In genomic region chr2:163659431-163659830, GRCm38 (mm10) we compare ENCODE assay signal across 8 mouse cellular contexts. TPM values are rescaled to one million over a fixed set of nuclear protein-coding genes. Genes with fewer than 3 reads are reported as not detected.
A peak's percentile ranks its signal among the peaks of the same experiment; 100 is the strongest.
DNase-seq lines count a peak whose midpoint lies in the region; ATAC-seq and TF ChIP-seq lines count a peak whose summit lies in the region.

No protein-coding gene starts in this region.

- H3K9ac ChIP-seq in lung, postnatal 0 days (replicated peaks; ENCODE audit: low read depth): no peak overlapping the region
- H3K9ac ChIP-seq in embryonic facial prominence, embryonic 12.5 days: no peak overlapping the region; the same call in 1 of the 2 replicates
- H3K9ac ChIP-seq in intestine, embryonic 15.5 days: no peak overlapping the region
- H3K9ac ChIP-seq in neural tube, embryonic 14.5 days (replicated peaks; ENCODE audit: low read depth, low read length): no peak overlapping the region

- no peak for TF ChIP-seq CTCF in lung, postnatal 0 days (IDR thresholded peaks at IDR 0.05)

- DNase-seq in lung, postnatal 0 days (ENCODE audit: low spot score): no peak
- no peak for DNase-seq in lung, adult 18-20 months
- DNase-seq in right cerebral cortex, postnatal 36 days (ENCODE audit: low spot score in 2 of 2): no peak
- DNase-seq in adipocyte (ENCODE audit: low spot score): no peak
- no peak for DNase-seq in gastrocnemius, postnatal 4 days (ENCODE audit: low spot score in 2 of 2)

- H3K27ac ChIP-seq in lung, postnatal 0 days (ENCODE audit: low read length): peak overlapping the region; percentile 78; the same call in 1 of the 2 replicates
- peak overlapping the region; percentile 71 for H3K27ac ChIP-seq in embryonic facial prominence, embryonic 12.5 days
- peak overlapping the region; percentile 46; the same call in 1 of the 2 replicates for H3K27ac ChIP-seq in intestine, embryonic 15.5 days
- no peak overlapping the region for H3K27ac ChIP-seq in neural tube, embryonic 14.5 days (ENCODE audit: low read depth, low read length)

- H3K9me3 ChIP-seq in lung, postnatal 0 days (ENCODE audit: low read length): no peaks in the 10 kb centered on the region
- no peaks in the 10 kb centered on the region for H3K9me3 ChIP-seq in embryonic facial prominence, embryonic 12.5 days
- no peaks in the 10 kb centered on the region for H3K9me3 ChIP-seq in intestine, embryonic 15.5 days
- H3K9me3 ChIP-seq in neural tube, embryonic 14.5 days (ENCODE audit: control insufficient read depth, low read length): no peaks in the 10 kb centered on the region

- 75% methylated on average over 12 of the region's 12 CpGs for WGBS in lung, postnatal 0 days
- 61% methylated on average over 12 of the region's 12 CpGs for WGBS in embryonic facial prominence, embryonic 12.5 days
- 80% methylated on average over 12 of the region's 12 CpGs for WGBS in intestine, embryonic 15.5 days
- 82% methylated on average over 12 of the region's 12 CpGs for WGBS in neural tube, embryonic 14.5 days

- ATAC-seq in lung, postnatal 0 days: no peak
- ATAC-seq in embryonic facial prominence, embryonic 12.5 days (ENCODE audit: insufficient number of reproducible peaks, insufficient read depth, low FRiP score, low TSS enrichment): no peak
- ATAC-seq in intestine, embryonic 15.5 days: no peak
- no peak for ATAC-seq in neural tube, embryonic 14.5 days (ENCODE audit: low read depth)

- peaks cover 2% of the 10 kb centered on the region; the same call in 1 of the 2 replicates for H3K4me1 ChIP-seq in lung, postnatal 0 days (ENCODE audit: insufficient read depth, low read depth, low read length)
- H3K4me1 ChIP-seq in embryonic facial prominence, embryonic 12.5 days: peaks cover 23% of the 10 kb centered on the region
- 0 out of 2 replicates have a peak, but pooled peaks cover 4% of the 10 kb centered on the region for H3K4me1 ChIP-seq in intestine, embryonic 15.5 days (replicated peaks)
- H3K4me1 ChIP-seq in neural tube, embryonic 14.5 days (ENCODE audit: control insufficient read depth, insufficient read depth, low read length): peaks cover 11% of the 10 kb centered on the region

- H3K27me3 ChIP-seq in lung, postnatal 0 days (replicated peaks; ENCODE audit: insufficient read depth, low read length): no peaks in the 10 kb centered on the region
- no peaks in the 10 kb centered on the region for H3K27me3 ChIP-seq in embryonic facial prominence, embryonic 12.5 days
- no peaks in the 10 kb centered on the region for H3K27me3 ChIP-seq in intestine, embryonic 15.5 days (replicated peaks)
- H3K27me3 ChIP-seq in neural tube, embryonic 14.5 days (ENCODE audit: control insufficient read depth, insufficient read depth, low read length): no peaks in the 10 kb centered on the region

- H3K4me3 ChIP-seq in lung, postnatal 0 days (ENCODE audit: low read depth, low read length): peak overlapping the region; percentile 80; the same call in 1 of the 2 replicates
- peak overlapping the region; percentile 82 for H3K4me3 ChIP-seq in embryonic facial prominence, embryonic 12.5 days
- H3K4me3 ChIP-seq in intestine, embryonic 15.5 days (replicated peaks): peak overlapping the region; percentile 76
- H3K4me3 ChIP-seq in neural tube, embryonic 14.5 days (ENCODE audit: low read depth, low read length): no peak overlapping the region

- TF ChIP-seq EP300 in lung, postnatal 0 days (IDR thresholded peaks at IDR 0.05): no peak

- H3K4me2 ChIP-seq in lung, postnatal 0 days (replicated peaks; ENCODE audit: low read depth, low read length): peak overlapping the region; percentile 60; the same call in 1 of the 2 replicates
- peak overlapping the region; percentile 50 for H3K4me2 ChIP-seq in embryonic facial prominence, embryonic 12.5 days (replicated peaks)
- H3K4me2 ChIP-seq in intestine, embryonic 15.5 days (replicated peaks): peak overlapping the region; percentile 65
- peak overlapping the region; percentile 56 for H3K4me2 ChIP-seq in neural tube, embryonic 14.5 days (ENCODE audit: low read depth, low read length)

- no peaks in the 10 kb centered on the region for H3K36me3 ChIP-seq in lung, postnatal 0 days (ENCODE audit: insufficient read depth, low read length)
- no peaks in the 10 kb centered on the region for H3K36me3 ChIP-seq in embryonic facial prominence, embryonic 12.5 days
- no peaks in the 10 kb centered on the region for H3K36me3 ChIP-seq in intestine, embryonic 15.5 days
- H3K36me3 ChIP-seq in neural tube, embryonic 14.5 days (ENCODE audit: control insufficient read depth, insufficient read depth, low read length): no peaks in the 10 kb centered on the region

RNA-seq across cellular contexts. Expression of gene Pkig, which starts 1.2 kb away (rescaled TPM):
- 95.2 and 106 TPM in 2 replicates for polyA plus RNA-seq in lung, postnatal 0 days (2015; fragmentation: Nextera tagmentation; extraction: Ambion mirVana)
- 119 and 128 TPM in 2 replicates for polyA plus RNA-seq in embryonic facial prominence, embryonic 12.5 days (2016; fragmentation: Nextera tagmentation; extraction: Ambion mirVana)
- polyA plus RNA-seq in intestine, embryonic 15.5 days (2015; fragmentation: Nextera tagmentation; extraction: Ambion mirVana): 113 and 122 TPM in 2 replicates
- 102 and 103 TPM in 2 replicates for polyA plus RNA-seq in neural tube, embryonic 14.5 days (2014; fragmentation: Nextera tagmentation; extraction: Ambion mirVana)
- 100 to 1,000 TPM; 153 to 176 TPM for total RNA-seq in gastrocnemius, postnatal 4 days (2021)

RNA-seq across cellular contexts. Expression of gene Serinc3, which starts 14.5 kb away (rescaled TPM):
- polyA plus RNA-seq in lung, postnatal 0 days (2015; fragmentation: Nextera tagmentation; extraction: Ambion mirVana): 96.7 and 106 TPM in 2 replicates
- polyA plus RNA-seq in embryonic facial prominence, embryonic 12.5 days (2016; fragmentation: Nextera tagmentation; extraction: Ambion mirVana): 26.1 and 27.0 TPM in 2 replicates
- polyA plus RNA-seq in intestine, embryonic 15.5 days (2015; fragmentation: Nextera tagmentation; extraction: Ambion mirVana): 45.3 and 47.1 TPM in 2 replicates
- 39.0 and 44.3 TPM in 2 replicates for polyA plus RNA-seq in neural tube, embryonic 14.5 days (2014; fragmentation: Nextera tagmentation; extraction: Ambion mirVana)
- 100 to 1,000 TPM; 152 to 163 TPM for total RNA-seq in gastrocnemius, postnatal 4 days (2021)

RNA-seq across cellular contexts. Expression of gene Ttpal, which starts 57.3 kb away (rescaled TPM):
- 17.2 and 20.0 TPM in 2 replicates for polyA plus RNA-seq in lung, postnatal 0 days (2015; fragmentation: Nextera tagmentation; extraction: Ambion mirVana)
- polyA plus RNA-seq in embryonic facial prominence, embryonic 12.5 days (2016; fragmentation: Nextera tagmentation; extraction: Ambion mirVana): 45.1 and 47.6 TPM in 2 replicates
- polyA plus RNA-seq in intestine, embryonic 15.5 days (2015; fragmentation: Nextera tagmentation; extraction: Ambion mirVana): 25.7 and 26.5 TPM in 2 replicates
- polyA plus RNA-seq in neural tube, embryonic 14.5 days (2014; fragmentation: Nextera tagmentation; extraction: Ambion mirVana): 45.5 and 57.1 TPM in 2 replicates
- total RNA-seq in gastrocnemius, postnatal 4 days (2021): 10 to 100 TPM; 15.5 to 17.1 TPM
